Mouse (Mus musculus) CH12.LX (cell line): ENCODE measurements at regions not wholly inside any gene's neighbourhood (a gene's known extent, or its start where the extent isn't known, plus 50 kb on each side); places are given as distances from the start of the nearest gene placed in this dataset.

ENCODE experiments used
- DNase-seq: peaks from one replicate; pipeline ENCODE4 v3.0.0-alpha.2; 2013; ENCODE audit errors: extremely low read depth
- H3K27ac ChIP-seq: 2 replicates; pipeline ENCODE4 v1.5.1; 2012; ENCODE audit warnings: low read depth, mild to moderate bottlenecking, control low read depth, moderate library complexity; ENCODE audit not compliant: insufficient read depth
- H3K27me3 ChIP-seq: replicated peaks from 2 replicates; pipeline ENCODE3; 2012; ENCODE audit warnings: inconsistent platforms
- H3K36me3 ChIP-seq, 2 experiments: replicated peaks in 1 of 2; 2 replicates each; pipeline versions ENCODE3 to v1.6.1; 2012; ENCODE audit warnings: inconsistent platforms in 1 of 2, low read length in 1 of 2, mild to moderate bottlenecking in 1 of 2, mixed read lengths in 1 of 2, moderate library complexity in 1 of 2; ENCODE audit not compliant: control insufficient read depth in 1 of 2, insufficient read depth in 1 of 2
- H3K4me1 ChIP-seq, 2 experiments: 2 replicates each; pipeline ENCODE4 v1.6.1; 2012; ENCODE audit warnings: inconsistent platforms in 1 of 2, moderate library complexity in 1 of 2; ENCODE audit not compliant: insufficient read depth in 2 of 2, control insufficient read depth in 1 of 2
- H3K4me2 ChIP-seq: 2 replicates; pipeline ENCODE4 v1.6.1; 2012; ENCODE audit warnings: low read depth, mild to moderate bottlenecking, control low read depth; ENCODE audit not compliant: poor library complexity, insufficient read depth, severe bottlenecking
- H3K4me3 ChIP-seq, 3 experiments: fragments of 150-350 bp in 1 of 3; sonication (generic) in 1 of 3; replicated peaks in 1 of 3; 2 replicates each; pipeline versions ENCODE3 to v1.5.1; 2011 to 2012; ENCODE audit warnings: low read depth in 2 of 3, low read length in 2 of 3, mild to moderate bottlenecking in 2 of 3, moderate library complexity in 2 of 3, control low read depth in 1 of 3, improper control_type of control experiment in 1 of 3, inconsistent platforms in 1 of 3, mixed read lengths in 1 of 3; ENCODE audit not compliant: poor library complexity in 1 of 3
- H3K79me2 ChIP-seq: replicated peaks from 2 replicates; pipeline ENCODE4 v1.6.1; 2012; ENCODE audit warnings: mild to moderate bottlenecking, moderate library complexity; ENCODE audit not compliant: control insufficient read depth, poor library complexity, insufficient read depth, severe bottlenecking; ENCODE audit errors: extremely low read depth
- H3K9ac ChIP-seq: 2 replicates; pipeline ENCODE4 v1.6.1; 2012; ENCODE audit warnings: low read depth, mild to moderate bottlenecking, control low read depth, moderate library complexity; ENCODE audit not compliant: insufficient read depth
- H3K9me3 ChIP-seq: replicated peaks from 2 replicates; pipeline ENCODE3; 2012; ENCODE audit warnings: low read length, inconsistent platforms, mixed read lengths
- CHD1 ChIP-seq: IDR thresholded peaks from 2 replicates; pipeline ENCODE4 v1.6.1; 2012; ENCODE audit warnings: low read depth, low read length, improper control_type of control experiment, inconsistent platforms
- CHD2 ChIP-seq: IDR thresholded peaks from 2 replicates; pipeline ENCODE4 v1.6.1; 2011; ENCODE audit warnings: low read length, improper control_type of control experiment
- E2F4 ChIP-seq: IDR thresholded peaks from 2 replicates; pipeline ENCODE4 v1.6.1; 2011; ENCODE audit warnings: low read depth, low read length, improper control_type of control experiment; ENCODE audit not compliant: insufficient replicate concordance
- ELF1 ChIP-seq: IDR thresholded peaks from 2 replicates; pipeline ENCODE4 v1.6.1; 2014; ENCODE audit warnings: low read depth, mild to moderate bottlenecking, inconsistent platforms, low read length, improper control_type of control experiment
- ETS1 ChIP-seq: conservative IDR thresholded peaks from 2 replicates; pipeline ENCODE4 v1.6.1; 2012; ENCODE audit warnings: low read depth, mild to moderate bottlenecking, inconsistent platforms, low read length, improper control_type of control experiment, moderate library complexity
- GABPA ChIP-seq: IDR thresholded peaks from 2 replicates; pipeline ENCODE4 v1.6.1; 2012; ENCODE audit warnings: low read depth, low read length, improper control_type of control experiment, inconsistent platforms; ENCODE audit not compliant: insufficient replicate concordance
- HCFC1 ChIP-seq: IDR thresholded peaks from 2 replicates; pipeline ENCODE4 v1.6.1; 2012; ENCODE audit warnings: low read depth, mild to moderate bottlenecking, inconsistent platforms, low read length, improper control_type of control experiment
- IRF4 ChIP-seq: IDR thresholded peaks from 2 replicates; pipeline ENCODE4 v1.6.1; 2014; ENCODE audit warnings: low read depth, mild to moderate bottlenecking, inconsistent platforms, low read length, improper control_type of control experiment
- JUN ChIP-seq: IDR thresholded peaks from 2 replicates; pipeline ENCODE4 v1.6.1; 2011; ENCODE audit warnings: low read depth, mild to moderate bottlenecking, low read length, improper control_type of control experiment, moderate library complexity; ENCODE audit not compliant: insufficient read depth
- JUND ChIP-seq: conservative IDR thresholded peaks from 2 replicates; pipeline ENCODE4 v1.6.1; 2011; ENCODE audit warnings: low read depth, low read length, improper control_type of control experiment
- MAFK ChIP-seq: IDR thresholded peaks from 2 replicates; pipeline ENCODE4 v1.6.1; 2011; ENCODE audit warnings: low read length, improper control_type of control experiment; ENCODE audit not compliant: insufficient replicate concordance
- MAX ChIP-seq: IDR thresholded peaks from 2 replicates; pipeline ENCODE4 v1.6.1; 2011; ENCODE audit warnings: low read length, improper control_type of control experiment
- MAZ ChIP-seq: IDR thresholded peaks from 2 replicates; pipeline ENCODE4 v1.6.1; 2012; ENCODE audit warnings: low read depth, mild to moderate bottlenecking, inconsistent platforms, low read length, improper control_type of control experiment, moderate library complexity
- MXI1 ChIP-seq: IDR thresholded peaks from 2 replicates; pipeline ENCODE4 v1.6.1; 2011; ENCODE audit warnings: mild to moderate bottlenecking, low read depth, low read length, improper control_type of control experiment
- MYC ChIP-seq: IDR thresholded peaks from 2 replicates; pipeline ENCODE4 v1.6.1; 2011; ENCODE audit warnings: low read depth, mild to moderate bottlenecking, improper control_type of control experiment, low read length
- NELFE ChIP-seq: IDR thresholded peaks from 2 replicates; pipeline ENCODE4 v1.6.1; 2011; ENCODE audit warnings: low read depth, low read length, improper control_type of control experiment
- NRF1 ChIP-seq: IDR thresholded peaks from 2 replicates; pipeline ENCODE4 v1.6.1; 2014; ENCODE audit warnings: low read depth, mild to moderate bottlenecking, inconsistent platforms, low read length, improper control_type of control experiment, moderate library complexity
- RAD21 ChIP-seq: IDR thresholded peaks from 2 replicates; pipeline ENCODE4 v1.6.1; 2011; ENCODE audit warnings: low read depth, mild to moderate bottlenecking, low read length, improper control_type of control experiment, moderate library complexity
- RCOR1 ChIP-seq: conservative IDR thresholded peaks from 2 replicates; pipeline ENCODE4 v1.6.1; 2012; ENCODE audit warnings: low read depth, mild to moderate bottlenecking, inconsistent platforms, low read length, improper control_type of control experiment
- SIN3A ChIP-seq: IDR thresholded peaks from 2 replicates; pipeline ENCODE4 v1.6.1; 2012; ENCODE audit warnings: low read length, improper control_type of control experiment, inconsistent platforms
- SMC3 ChIP-seq: IDR thresholded peaks from 2 replicates; pipeline ENCODE4 v1.6.1; 2011; ENCODE audit warnings: low read depth, low read length, improper control_type of control experiment
- TCF12 ChIP-seq: IDR thresholded peaks from 2 replicates; pipeline ENCODE4 v1.6.1; 2014; ENCODE audit warnings: low read depth, mild to moderate bottlenecking, inconsistent platforms, low read length, improper control_type of control experiment
- USF2 ChIP-seq: conservative IDR thresholded peaks from 2 replicates; pipeline ENCODE4 v1.6.1; 2011; ENCODE audit warnings: low read depth, low read length, improper control_type of control experiment
- ZC3H11A ChIP-seq: IDR thresholded peaks from 2 replicates; pipeline ENCODE4 v1.6.1; 2012; ENCODE audit warnings: low read depth, mild to moderate bottlenecking, inconsistent platforms, low read length, improper control_type of control experiment
- ZKSCAN1 ChIP-seq: IDR thresholded peaks from 2 replicates; pipeline ENCODE4 v1.6.1; 2012; ENCODE audit warnings: low read depth, inconsistent platforms, low read length, improper control_type of control experiment, borderline replicate concordance
- ZMIZ1 ChIP-seq: IDR thresholded peaks from 2 replicates; pipeline ENCODE4 v1.6.1; 2012; ENCODE audit warnings: low read depth, mild to moderate bottlenecking, inconsistent platforms, low read length, improper control_type of control experiment
- dilution Hi-C: fragments of 300-500 bp; cut with MboI; formaldehyde crosslinking; loops from 2 replicates; pipeline ENCODE4 v1.14.3; 2020; ENCODE audit warnings: low sequenced_read_pairs; ENCODE audit not compliant: extremely low pct_unique_long_range_greater_than_20kb, extremely low pct_ligation_motif_present
- in situ Hi-C: fragments of 300-500 bp; cut with MboI; formaldehyde crosslinking; loops from 3 replicates; pipeline ENCODE4 v1.14.3; 2019; ENCODE audit warnings: low sequenced_read_pairs, low pct_ligation_motif_present, low pct_unique_long_range_greater_than_20kb, mixed read lengths

DNA sequence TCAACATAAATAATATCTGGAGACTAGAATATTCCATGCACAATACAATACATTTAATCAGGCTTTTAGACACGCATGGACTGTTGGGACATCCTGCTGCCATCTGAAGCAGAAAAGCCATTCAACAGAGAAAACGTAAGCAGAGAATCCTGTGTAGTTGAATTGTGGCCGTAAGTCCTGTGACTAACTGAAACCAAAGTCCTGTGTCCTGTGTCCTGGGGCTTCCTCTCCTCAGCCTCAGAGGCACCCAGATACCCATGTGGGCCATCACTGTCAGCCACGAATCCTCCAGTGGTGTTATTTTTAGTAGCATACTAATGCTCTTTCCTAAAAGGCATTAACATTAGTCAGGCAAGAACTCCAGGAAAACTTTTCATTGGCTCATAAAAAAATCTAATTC lies 145.8 kb upstream of the Noct start:
- Histone ChIP-seq H3K4me3 (no peak overlapping the region), H3K27ac (no peak overlapping the region), H3K9me3 (no peaks in the 10 kb centered on the region), H3K4me2 (no peak overlapping the region), H3K36me3 (no peaks in the 10 kb centered on the region), H3K27me3 (no peaks in the 10 kb centered on the region), H3K79me2 (no peaks in the 10 kb centered on the region), H3K4me1 (peaks cover under 1 to 3% of the 10 kb centered on the region in 2 experiments; a peak in 3 of 4 replicates), H3K9ac (no peak overlapping the region)
- no peak for TF ChIP-seq ELF1
- TF ChIP-seq JUND = no peak
- no peak for TF ChIP-seq SIN3A
- TF ChIP-seq MYC = no peak
- no peak for TF ChIP-seq ETS1
- TF ChIP-seq HCFC1 = no peak
- no peak for TF ChIP-seq NRF1
- TF ChIP-seq IRF4 = no peak
- no peak for TF ChIP-seq JUN
- no peak for TF ChIP-seq MAFK
- TF ChIP-seq RCOR1 = no peak
- TF ChIP-seq MAX = no peak
- in situ Hi-C loops (no loop called here), dilution Hi-C loops (no loop called here)
- no peak for DNase-seq

DNA sequence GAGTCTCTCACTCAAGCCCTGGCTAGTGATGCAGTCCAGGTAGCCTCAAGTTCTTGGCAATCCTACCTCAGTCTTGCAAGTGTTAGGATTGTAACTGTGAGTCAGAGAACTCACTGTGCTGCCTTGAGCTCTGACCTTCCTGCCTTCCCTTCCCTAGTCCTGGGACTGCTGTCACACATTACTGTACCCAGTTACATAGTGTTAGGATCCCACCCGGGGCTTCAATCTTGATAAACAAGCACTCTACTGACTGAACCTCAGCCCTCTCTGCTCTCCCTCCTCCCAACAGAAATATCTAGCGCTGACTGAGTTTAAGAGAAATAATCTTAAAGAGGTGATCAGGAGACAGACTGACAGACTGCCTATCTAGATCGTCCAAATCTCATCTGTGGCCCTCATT lies 143.8 kb upstream of the Noct start:
- Histone ChIP-seq H3K4me2 (no peak overlapping the region), H3K9ac (no peak overlapping the region), H3K4me3 (no peak overlapping the region)
- in situ Hi-C loops = no loop called here
- TF ChIP-seq ELF1 (no peak), E2F4 (no peak), SIN3A (no peak), NRF1 (no peak), MAZ (no peak)
- TF ChIP-seq, all 38 proteins: peak for 0
- Histone ChIP-seq H3K4me1 (peaks cover 0 to 3% of the 10 kb centered on the region in 2 experiments; a peak in 1 of 4 replicates), H3K27me3 (no peaks in the 10 kb centered on the region), H3K36me3 (no peaks in the 10 kb centered on the region), H3K27ac (no peak overlapping the region), H3K9me3 (no peaks in the 10 kb centered on the region), H3K79me2 (no peaks in the 10 kb centered on the region)
- dilution Hi-C loops = no loop called here
- DNase-seq = no peak

GRCm38 (mm10) chr3:51080855-51081254 lies 143.4 kb upstream of the Noct start:
- no peak overlapping the region for H3K4me2 ChIP-seq

More at GRCm38 (mm10) chr3:51080855-51081254, 143.4 kb upstream of the Noct start:
- Histone ChIP-seq H3K79me2 (no peaks in the 10 kb centered on the region), H3K9ac (no peak overlapping the region), H3K9me3 (no peaks in the 10 kb centered on the region), H3K4me1 (peaks cover 0 to 3% of the 10 kb centered on the region in 2 experiments; a peak in 1 of 4 replicates), H3K27me3 (no peaks in the 10 kb centered on the region), H3K27ac (no peak overlapping the region), H3K4me3 (no peak overlapping the region), H3K36me3 (no peaks in the 10 kb centered on the region)
- no peak for TF ChIP-seq ZKSCAN1
- TF ChIP-seq E2F4 = no peak
- no peak for TF ChIP-seq USF2
- no peak for TF ChIP-seq MXI1
- no peak for TF ChIP-seq NELFE
- TF ChIP-seq GABPA = no peak
- no peak for TF ChIP-seq CHD2
- no peak for TF ChIP-seq CHD1
- TF ChIP-seq ZC3H11A = no peak
- no peak for TF ChIP-seq TCF12
- TF ChIP-seq ZMIZ1 = no peak
- no peak for TF ChIP-seq SMC3
- TF ChIP-seq RAD21 = no peak
- no peak for DNase-seq
- dilution Hi-C loops = no loop called here
- in situ Hi-C loops = no loop called here
